Mouse (Mus musculus) hindbrain, embryonic 14.5 days (tissue): Measurements from ENCODE around the gene Wfdc2. TPM values are rescaled to one million over a fixed set of nuclear protein-coding genes. Genes with fewer than 3 reads are reported as not detected.

Source experiments
- ATAC-seq: fragments of 200-750 bp; cut with Nextera tagmentation; 2 replicates; pipeline ENCODE4 v1.8.0; 2017; ENCODE audit warnings: moderate number of reproducible peaks, mild to moderate bottlenecking, moderate TSS enrichment, moderate library complexity; ENCODE audit not compliant: low FRiP score
- DNase-seq: peaks from one replicate; pipeline ENCODE4 v3.0.0-alpha.2; 2015; ENCODE audit warnings: low spot score
- H3K27ac ChIP-seq: fragments of 300-500 bp; sonication (generic); 2 replicates; pipeline ENCODE4 v1.5.1; 2014; ENCODE audit warnings: mild to moderate bottlenecking, moderate library complexity
- H3K27me3 ChIP-seq: fragments of 300-500 bp; sonication (generic); 2 replicates; pipeline ENCODE4 v1.6.1; 2014; ENCODE audit warnings: mild to moderate bottlenecking, low read length, mixed read lengths; ENCODE audit not compliant: control insufficient read depth, insufficient read depth
- H3K36me3 ChIP-seq: fragments of 300-500 bp; sonication (generic); replicated peaks from 2 replicates; pipeline ENCODE4 v1.6.1; 2014; ENCODE audit not compliant: control insufficient read depth, insufficient read depth
- H3K4me1 ChIP-seq: fragments of 300-500 bp; sonication (generic); replicated peaks from 2 replicates; pipeline ENCODE4 v1.6.1; 2014; ENCODE audit warnings: antibody characterized with exemption, low read length, mixed read lengths; ENCODE audit not compliant: control insufficient read depth, insufficient read depth
- H3K4me2 ChIP-seq: fragments of 300-500 bp; sonication (generic); replicated peaks from 2 replicates; pipeline ENCODE4 v1.6.1; 2014; ENCODE audit warnings: mild to moderate bottlenecking, moderate library complexity
- H3K4me3 ChIP-seq: fragments of 300-500 bp; sonication (generic); replicated peaks from 2 replicates; pipeline ENCODE4 v1.5.1; 2014; ENCODE audit warnings: mild to moderate bottlenecking, low read length
- H3K9ac ChIP-seq: fragments of 300-500 bp; sonication (generic); 2 replicates; pipeline ENCODE4 v1.6.1; 2014
- H3K9me3 ChIP-seq: fragments of 300-500 bp; sonication (generic); 2 replicates; pipeline ENCODE4 v1.6.1; 2016; ENCODE audit warnings: low read length; ENCODE audit not compliant: control insufficient read depth
- WGBS: fragments of 180-500 bp; shearing (Covaris S2); extraction: QIAGEN DNeasy Blood & Tissue Kit; methylation state at CpG from one replicate; pipeline ENCODE4 v1.1.7; 2014; 5-methylcytosine and 5-hydroxymethylcytosine counted together
- polyA plus RNA-seq: library from polyadenylated mRNA; unstranded; fragments of >200 nt; fragmentation: Nextera tagmentation; extraction: Ambion mirVana; gene quantifications from 2 replicates; pipeline ENCODE4 v1.2.1, GENCODE M21; 2014

The Wfdc2 gene
- 2.4 and 4.0 TPM in 2 replicates for polyA plus RNA-seq

- 5% methylated on average over 24 of the region's 24 CpGs for WGBS
- peak within 1 kb of the TSS; percentile 43 for H3K4me3 ChIP-seq
- ATAC-seq = no peak
- no peaks in the 10 kb centered on the region for H3K9me3 ChIP-seq
- peak within 1 kb of the TSS; percentile 68 for H3K9ac ChIP-seq
- H3K4me2 ChIP-seq = peak within 1 kb of the TSS; percentile 95
- no peak within 1 kb of the TSS for H3K27ac ChIP-seq
- peaks cover 9% of the 10 kb centered on the region; the same call in 1 of the 2 replicates for H3K4me1 ChIP-seq
- H3K36me3 ChIP-seq = no peaks in the 10 kb centered on the region
- H3K27me3 ChIP-seq = peaks cover 16% of the 10 kb centered on the region; the same call in 1 of the 2 replicates
- DNase-seq = no peak
Measured at GRCm38 (mm10) chr2:164562391-164563188, at the start of gene Wfdc2. Gene Wfdc2, plus strand, starts transcription at chr2:164562413.

GRCm38 (mm10) chr2:164513389-164513788, 48.8 kb upstream of the Wfdc2 start:
- 78% methylated on average over 8 of the region's 8 CpGs for WGBS
- DNase-seq = no peak
- H3K9ac ChIP-seq = no peak overlapping the region
- no peak for ATAC-seq
- H3K4me1 ChIP-seq = no peaks in the 10 kb centered on the region
- H3K27ac ChIP-seq = no peak overlapping the region
- H3K27me3 ChIP-seq = no peaks in the 10 kb centered on the region
- no peaks in the 10 kb centered on the region for H3K9me3 ChIP-seq
- no peaks in the 10 kb centered on the region for H3K36me3 ChIP-seq
- no peak overlapping the region for H3K4me2 ChIP-seq
- no peak overlapping the region for H3K4me3 ChIP-seq

GRCm38 (mm10) chr2:164514916-164515315, 47.3 kb upstream of the Wfdc2 start:
- ATAC-seq = no peak
- no peaks in the 10 kb centered on the region for H3K4me1 ChIP-seq
- DNase-seq = no peak
- H3K27me3 ChIP-seq = no peaks in the 10 kb centered on the region
- H3K9ac ChIP-seq = no peak overlapping the region
- no peak overlapping the region for H3K4me3 ChIP-seq
- whole genome bisulfite sequencing = 80% methylated on average over 3 of the region's 3 CpGs
- no peak overlapping the region for H3K4me2 ChIP-seq
- no peak overlapping the region for H3K27ac ChIP-seq
- no peaks in the 10 kb centered on the region for H3K9me3 ChIP-seq
- no peaks in the 10 kb centered on the region for H3K36me3 ChIP-seq

- Histone ChIP-seq H3K4me3 (no peak overlapping the region), H3K27ac (no peak overlapping the region), H3K36me3 (no peaks in the 10 kb centered on the region), H3K9me3 (no peaks in the 10 kb centered on the region), H3K4me2 (no peak overlapping the region), H3K4me1 (no peaks in the 10 kb centered on the region), H3K9ac (no peak overlapping the region), H3K27me3 (no peaks in the 10 kb centered on the region)
- ATAC-seq = no peak
- no peak for DNase-seq
- 73% methylated on average over 9 of the region's 9 CpGs for WGBS
Measured at GRCm38 (mm10) chr2:164515897-164516296, 46.3 kb upstream of the Wfdc2 start.

- Histone ChIP-seq H3K9ac (no peak overlapping the region), H3K27ac (no peak overlapping the region), H3K27me3 (no peaks in the 10 kb centered on the region), H3K4me2 (no peak overlapping the region), H3K36me3 (no peaks in the 10 kb centered on the region), H3K4me3 (no peak overlapping the region), H3K4me1 (no peaks in the 10 kb centered on the region; the same call in 1 of the 2 replicates), H3K9me3 (no peaks in the 10 kb centered on the region)
- ATAC-seq (no peak), DNase-seq (no peak)
- 88% methylated on average over 11 of the region's 11 CpGs for WGBS
Measured at GRCm38 (mm10) chr2:164516592-164516991, 45.6 kb upstream of the Wfdc2 start.

GRCm38 (mm10) chr2:164517485-164518221, 44.6 kb upstream of the Wfdc2 start:
- 35% methylated on average over 10 of the region's 10 CpGs for WGBS
- no peak overlapping the region for H3K4me3 ChIP-seq
- ATAC-seq (no peak), DNase-seq (peak; percentile 40)
- no peak overlapping the region for H3K4me2 ChIP-seq
- H3K27me3 ChIP-seq = no peaks in the 10 kb centered on the region
- no peaks in the 10 kb centered on the region for H3K9me3 ChIP-seq
- H3K36me3 ChIP-seq = no peaks in the 10 kb centered on the region
- no peak overlapping the region for H3K27ac ChIP-seq
- no peaks in the 10 kb centered on the region; the same call in 1 of the 2 replicates for H3K4me1 ChIP-seq
- no peak overlapping the region for H3K9ac ChIP-seq

GRCm38 (mm10) chr2:164518266-164519170, 43.7 kb upstream of the Wfdc2 start:
- Histone ChIP-seq H3K27ac (no peak overlapping the region), H3K36me3 (no peaks in the 10 kb centered on the region), H3K27me3 (no peaks in the 10 kb centered on the region), H3K4me3 (no peak overlapping the region), H3K9me3 (no peaks in the 10 kb centered on the region), H3K4me2 (no peak overlapping the region), H3K4me1 (no peaks in the 10 kb centered on the region; the same call in 1 of the 2 replicates), H3K9ac (no peak overlapping the region)
- DNase-seq (no peak), ATAC-seq (no peak)
- WGBS = 56% methylated on average over 11 of the region's 11 CpGs

GRCm38 (mm10) chr2:164519171-164519526, 43.1 kb upstream of the Wfdc2 start:
- DNase-seq (no peak), ATAC-seq (no peak)
- no peak overlapping the region for H3K27ac ChIP-seq
- no peak overlapping the region for H3K4me3 ChIP-seq
- H3K9ac ChIP-seq = no peak overlapping the region
- no peaks in the 10 kb centered on the region for H3K9me3 ChIP-seq
- H3K4me2 ChIP-seq = no peak overlapping the region
- WGBS = 79% methylated on average over 6 of the region's 6 CpGs
- H3K27me3 ChIP-seq = no peaks in the 10 kb centered on the region
- H3K36me3 ChIP-seq = no peaks in the 10 kb centered on the region
- no peaks in the 10 kb centered on the region; the same call in 1 of the 2 replicates for H3K4me1 ChIP-seq

- Histone ChIP-seq H3K27ac (no peak overlapping the region), H3K4me2 (no peak overlapping the region), H3K4me1 (no peaks in the 10 kb centered on the region; the same call in 1 of the 2 replicates), H3K9ac (no peak overlapping the region), H3K27me3 (no peaks in the 10 kb centered on the region), H3K36me3 (no peaks in the 10 kb centered on the region), H3K9me3 (no peaks in the 10 kb centered on the region), H3K4me3 (no peak overlapping the region)
- no peak for DNase-seq
- 8% methylated on average over 3 of the region's 3 CpGs for WGBS
- ATAC-seq = no peak
Measured at GRCm38 (mm10) chr2:164520782-164521181, 41.4 kb upstream of the Wfdc2 start.
